Mouse (Mus musculus): ENCODE measurements around the gene Adora2a. TPM values are rescaled to one million over a fixed set of nuclear protein-coding genes. Genes with fewer than 3 reads are reported as not detected.

Gene Adora2a
- polyA plus RNA-seq (2012; rRNA removed), result 1.5 and 1.7 TPM in 2 replicates

GRCm38 (mm10) chr10:75316872-75316907 lies at the start of gene Adora2a:
TSS of gene Adora2a (plus strand) at chr10:75316877.

Other genes starting within 250 kb of the Adora2a start
- 4.4 and 4.5 TPM in 2 replicates for gene Specc1l, start 104.8 kb upstream of the Adora2a start, polyA plus RNA-seq (2012; rRNA removed)
- 7.2 and 9.0 TPM in 2 replicates for gene Upb1, start 84.2 kb downstream of the Adora2a start, polyA plus RNA-seq (2012; rRNA removed)
- gene Snrpd3, start 200.7 kb downstream of the Adora2a start, polyA plus RNA-seq (2012; rRNA removed), result 66.4 and 69.6 TPM in 2 replicates
- 32.2 and 39.4 TPM in 2 replicates for gene Gucd1, start 201.1 kb downstream of the Adora2a start, polyA plus RNA-seq (2012; rRNA removed)
- 0.02 and 0.07 TPM in 2 replicates for gene Lrrc75b, start 243.5 kb downstream of the Adora2a start, polyA plus RNA-seq (2012; rRNA removed)
- gene Ggt1, start 244.7 kb downstream of the Adora2a start, polyA plus RNA-seq (2012; rRNA removed), result 3.9 and 4.7 TPM in 2 replicates